Mouse (Mus musculus): ENCODE data around the gene G530012D18Rik.
"Not testable (repeated sequence)": the region's sequence is repeated elsewhere in the genome, so short reads cannot be mapped to it uniquely, and the experiment has no call there.

The G530012D18Rik gene

DNA sequence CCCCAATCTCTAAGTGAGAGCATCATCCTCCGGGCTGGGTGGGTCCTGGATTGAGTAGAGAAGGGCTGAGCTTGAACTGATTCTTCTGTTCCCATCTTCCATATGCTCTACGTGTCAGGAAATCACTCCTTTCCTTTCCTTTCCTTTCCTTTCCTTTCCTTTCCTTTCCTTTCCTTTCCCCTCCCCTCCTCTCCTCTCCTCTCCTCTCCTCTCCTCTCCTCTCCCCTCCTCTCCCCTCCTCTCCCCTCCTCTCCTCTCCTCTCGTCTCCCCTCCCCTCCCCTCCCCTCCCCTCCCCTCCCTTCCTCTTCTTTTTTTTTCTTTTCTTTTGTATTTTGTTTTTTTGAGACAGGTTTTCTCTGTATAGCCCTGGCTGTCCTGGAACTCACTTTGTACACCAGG, at the start of gene G530012D18Rik:
TSS of gene G530012D18Rik (plus strand) at position 301 of the 400 bp plus-strand sequence.
- not testable (repeated sequence) for DNase-seq (ENCODE audit: low read depth, low spot score)

DNA sequence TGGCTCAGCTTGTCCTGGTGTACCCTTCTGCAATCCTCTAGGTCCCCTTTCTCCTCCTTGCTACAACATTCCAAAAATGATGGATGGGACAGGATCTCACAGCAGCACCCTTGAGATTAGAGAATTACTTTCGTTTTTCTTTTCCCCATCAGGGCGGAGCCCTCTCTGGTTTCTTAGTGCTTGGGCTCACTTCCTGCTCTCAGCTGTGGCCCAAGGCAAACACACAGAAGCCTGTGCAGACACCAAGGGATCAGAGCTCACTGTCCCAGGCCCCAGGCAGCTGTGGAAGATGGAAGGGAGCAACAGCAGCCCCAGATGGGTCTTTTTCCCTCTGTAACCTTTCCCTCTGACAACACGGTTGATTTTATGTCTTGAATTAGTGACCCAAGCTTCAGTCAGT, 49.1 kb upstream of the G530012D18Rik start:
- DNase-seq (ENCODE audit: low read depth, low spot score): not testable (repeated sequence)

DNA sequence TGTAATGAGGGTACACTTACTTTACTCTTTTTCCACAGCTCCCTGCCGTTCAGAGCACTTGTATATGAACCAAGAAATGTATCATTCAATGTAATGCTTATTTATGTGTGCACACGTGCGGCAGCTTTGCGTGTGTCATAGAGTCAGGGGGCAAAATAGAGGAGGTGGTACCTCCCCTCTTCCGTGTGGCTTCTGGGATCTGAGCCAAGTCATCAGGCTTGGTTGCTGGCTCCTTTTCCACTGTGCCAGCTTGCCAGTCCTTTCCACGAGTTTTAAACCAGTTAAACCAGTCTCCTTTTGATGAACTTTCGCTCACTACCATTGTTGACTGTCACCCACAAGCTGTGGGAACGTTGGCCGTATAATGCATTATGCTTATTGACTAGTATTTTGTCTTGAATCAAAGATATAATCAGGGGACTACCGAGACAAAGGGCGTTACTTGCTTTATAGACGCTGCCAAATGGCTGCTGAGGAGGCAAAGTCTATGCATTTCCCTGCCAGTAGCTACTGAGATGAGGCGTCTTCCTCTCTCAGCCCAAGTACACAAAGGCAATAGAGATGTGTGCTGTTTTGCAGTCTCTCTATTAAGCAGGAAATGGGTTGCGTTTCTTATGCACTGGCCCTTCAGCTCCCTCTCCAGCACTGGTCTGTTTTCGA, 46.9 kb upstream of the G530012D18Rik start:
- not testable (repeated sequence) for DNase-seq (ENCODE audit: low read depth, low spot score)

DNA sequence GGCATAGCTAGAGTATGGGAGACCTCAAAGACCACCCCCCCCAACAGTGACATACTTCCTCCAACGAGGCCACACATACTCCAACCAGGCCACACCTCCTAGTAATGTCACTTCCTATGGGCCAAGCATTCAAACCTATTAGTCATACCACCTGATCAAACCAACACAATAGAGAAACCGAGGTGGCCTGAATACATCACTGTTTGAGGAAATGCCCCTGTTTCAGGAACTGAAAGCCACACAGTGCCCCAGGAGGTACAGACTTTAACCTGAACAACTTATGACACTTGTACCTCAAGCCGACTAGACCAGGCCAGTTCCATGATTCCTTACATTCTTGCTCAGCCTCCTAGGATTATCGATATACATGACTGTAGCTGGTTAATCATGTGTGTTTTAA, 31.7 kb upstream of the G530012D18Rik start:
- DNase-seq (ENCODE audit: low read depth, low spot score): not testable (repeated sequence)

DNA sequence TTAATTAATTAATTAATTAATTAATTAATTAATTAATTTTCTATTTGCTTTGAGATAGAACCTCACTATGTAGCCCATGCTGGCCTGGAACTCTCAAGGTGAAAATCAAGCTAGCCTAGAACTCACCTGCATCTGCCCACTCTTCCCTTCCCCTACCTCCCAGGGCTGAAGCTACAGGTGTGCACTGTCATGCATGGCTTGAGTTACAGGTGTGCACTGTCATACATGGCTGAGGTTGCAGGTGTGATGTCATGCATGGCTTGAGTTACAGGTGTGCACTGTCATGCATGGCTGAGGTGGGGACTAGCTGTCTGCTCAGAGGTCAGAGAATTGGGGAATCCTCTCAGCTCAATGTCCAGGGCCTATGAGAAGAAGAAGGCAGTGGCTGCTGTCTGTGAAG, 29.0 kb upstream of the G530012D18Rik start:
- not testable (repeated sequence) for DNase-seq (ENCODE audit: low read depth, low spot score)

DNA sequence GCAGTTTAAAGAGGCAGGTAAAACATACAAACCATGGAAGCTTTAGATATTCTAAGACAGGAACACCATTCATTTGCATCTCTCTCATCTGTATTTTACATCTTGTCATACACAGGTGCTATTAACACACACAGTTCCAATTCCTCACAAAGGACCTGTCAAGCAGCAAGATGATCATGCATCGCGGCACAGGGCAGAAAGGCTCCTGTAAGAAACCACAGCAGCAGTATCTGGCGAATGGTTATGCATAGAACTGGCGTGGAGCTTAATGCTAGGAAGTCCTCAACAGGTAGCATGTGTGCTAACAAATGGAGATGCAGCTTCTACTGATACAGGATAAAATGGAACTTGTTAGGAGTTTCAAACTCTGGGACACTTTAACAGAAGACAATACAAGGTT, 20.2 kb upstream of the G530012D18Rik start:
- DNase-seq (ENCODE audit: low read depth, low spot score): not testable (repeated sequence)

DNA sequence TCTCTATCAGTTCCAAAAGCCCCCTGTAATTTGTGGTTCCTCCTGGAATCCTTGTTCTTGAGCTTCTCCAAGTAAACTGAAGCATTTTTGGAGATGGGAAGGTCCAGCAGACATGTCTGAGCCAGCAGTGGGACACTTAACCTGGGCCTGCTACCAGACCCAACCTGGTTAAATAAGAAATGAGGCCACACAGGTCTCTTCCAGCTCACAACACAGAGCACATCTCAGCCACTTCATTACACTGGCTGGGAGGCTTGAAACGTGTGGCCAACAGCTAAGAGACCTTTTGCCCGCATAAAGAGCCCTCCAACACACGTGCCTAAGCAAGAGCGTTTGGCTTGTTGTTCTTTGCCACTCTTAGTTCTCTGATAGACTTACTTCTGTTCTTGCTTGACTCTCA, 1.9 kb upstream of the G530012D18Rik start:
- not testable (repeated sequence) for DNase-seq (ENCODE audit: low read depth, low spot score)

DNA sequence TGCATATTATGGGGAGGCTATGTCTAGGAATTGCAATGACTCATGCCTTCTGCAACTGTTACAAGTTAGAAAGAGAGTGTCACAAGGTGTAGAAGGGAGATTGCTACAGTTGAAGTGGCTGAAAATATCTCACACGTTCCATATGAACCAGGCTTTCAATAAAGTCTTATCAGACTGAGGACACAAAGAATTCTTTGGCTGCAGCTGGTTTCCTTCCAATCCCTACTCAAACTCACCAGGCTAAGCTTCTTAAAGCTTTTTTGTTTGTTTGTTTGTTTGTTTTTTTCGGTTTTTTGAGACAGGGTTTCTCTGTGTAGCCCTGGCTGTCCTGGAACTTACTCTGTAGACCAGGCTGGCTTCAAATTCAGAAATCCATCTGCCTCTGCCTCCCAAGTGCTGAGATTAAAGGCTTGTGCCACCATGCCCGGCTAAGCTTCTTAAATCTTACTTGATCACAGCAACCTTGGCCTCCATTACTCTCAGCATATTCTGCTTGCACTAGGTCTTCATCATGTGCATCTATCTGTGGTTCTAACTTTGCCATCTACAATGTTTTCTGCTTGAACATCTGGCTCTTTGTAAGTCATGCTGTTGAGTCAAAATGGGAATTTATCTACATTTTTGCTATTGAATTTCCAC, 3.0 kb downstream of the G530012D18Rik start:
- DNase-seq (ENCODE audit: low read depth, low spot score): not testable (repeated sequence)

DNA sequence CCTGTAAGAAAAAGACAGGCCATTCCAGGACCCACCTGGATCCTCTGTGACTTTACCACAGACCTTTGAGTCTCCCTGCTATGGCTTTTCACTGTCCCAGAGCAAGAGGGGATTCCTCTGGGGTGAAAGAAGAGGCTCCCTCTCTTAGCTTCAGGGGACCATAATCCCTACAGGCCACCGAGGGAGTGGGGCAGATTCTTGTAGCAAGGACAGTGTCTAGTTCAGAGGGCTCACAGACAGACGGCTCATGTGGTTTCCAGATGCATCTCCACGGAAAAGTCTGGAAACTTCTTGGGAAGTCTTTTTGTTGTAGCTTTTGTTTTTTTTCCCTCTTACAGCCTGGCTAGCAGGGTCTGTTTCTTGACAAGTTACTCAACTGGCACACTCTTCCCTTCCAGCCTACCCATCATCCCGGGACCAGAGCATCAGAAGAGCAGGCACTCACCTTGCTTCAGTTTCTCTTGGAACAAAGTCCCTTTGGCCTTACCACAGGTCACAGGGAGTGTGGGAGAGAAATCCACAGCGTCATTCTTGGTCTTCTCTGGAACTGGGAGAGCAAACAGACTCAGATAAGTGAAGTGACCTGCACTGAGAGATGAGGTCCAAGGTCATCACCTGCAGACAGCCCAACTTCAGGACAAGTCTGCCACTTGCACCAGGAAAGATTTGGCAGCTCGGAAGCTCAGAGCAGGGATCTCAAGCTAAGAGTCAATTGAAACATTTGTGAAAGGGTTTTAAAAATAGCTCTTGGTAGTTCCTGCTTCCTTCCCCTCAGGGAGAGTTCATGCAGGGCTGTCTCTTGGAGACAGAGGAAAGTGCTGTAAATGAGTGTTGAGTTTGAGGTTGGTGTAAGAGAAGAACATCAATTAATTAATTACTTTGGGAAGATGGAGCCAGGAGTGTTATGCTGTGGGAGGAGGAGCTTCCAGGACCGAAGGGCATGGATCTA, 4.0 kb downstream of the G530012D18Rik start:
- not testable (repeated sequence) for DNase-seq (ENCODE audit: low read depth, low spot score)

DNA sequence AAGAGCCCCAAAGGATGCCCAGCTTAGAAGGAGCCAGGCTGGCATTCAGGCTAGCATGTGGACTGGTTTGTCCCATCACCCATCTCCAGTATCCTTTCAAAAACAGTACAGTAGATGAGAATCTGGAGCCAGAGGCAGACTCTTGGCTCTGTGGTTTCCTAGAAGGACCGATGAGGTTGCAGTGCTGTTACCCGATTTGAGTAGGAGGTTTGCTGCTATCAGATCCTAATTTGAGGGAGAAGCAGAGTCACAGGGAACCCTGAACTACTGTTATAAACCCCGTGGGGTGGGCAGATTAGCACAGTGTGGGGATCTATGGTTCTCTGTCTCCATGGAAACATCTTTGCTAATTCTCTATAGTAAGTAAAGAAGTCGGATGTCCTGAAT, 4.7 kb downstream of the G530012D18Rik start:
- not testable (repeated sequence) for DNase-seq (ENCODE audit: low read depth, low spot score)

DNA sequence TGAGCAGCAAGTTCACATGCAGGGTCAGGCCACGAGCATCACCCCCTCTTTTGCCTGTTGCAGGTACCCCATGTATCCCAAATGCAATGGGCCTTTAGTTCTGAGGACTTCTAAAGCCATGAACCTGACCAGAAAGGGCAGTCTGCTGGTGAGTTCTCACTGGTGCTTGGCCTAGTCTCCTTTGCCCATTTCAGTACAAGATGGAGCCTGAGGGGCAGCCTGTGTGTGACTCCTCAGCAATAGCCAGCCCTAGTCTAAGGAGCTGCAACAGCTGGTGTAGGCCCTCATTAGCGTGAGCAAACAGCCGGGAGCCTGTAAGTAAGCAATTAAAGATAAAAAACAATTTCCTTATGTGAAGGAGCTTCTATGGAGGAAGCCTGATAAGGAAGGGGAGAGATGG, 5.1 kb downstream of the G530012D18Rik start:
- DNase-seq (ENCODE audit: low read depth, low spot score): not testable (repeated sequence)

DNA sequence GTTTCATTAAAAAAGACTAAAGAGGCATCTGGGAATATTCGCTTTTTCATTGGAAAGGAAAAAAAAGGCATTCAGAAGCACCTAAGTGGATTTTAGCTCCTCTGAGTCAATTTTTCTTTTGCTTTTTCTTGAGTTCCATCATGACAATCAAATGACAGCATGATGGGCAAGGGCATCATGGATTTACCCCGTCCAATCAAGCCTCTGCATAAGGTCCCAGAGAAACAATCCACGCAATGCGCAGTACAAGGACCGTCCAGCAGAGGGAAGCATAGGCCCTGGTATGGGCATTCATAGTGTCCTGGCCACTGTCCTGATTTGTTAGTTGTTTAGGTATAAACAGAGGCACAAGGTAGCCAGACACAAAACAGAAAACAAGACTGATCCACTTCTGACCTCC, 6.0 kb downstream of the G530012D18Rik start:
- peak; percentile 0 for DNase-seq (ENCODE audit: low read depth, low spot score)

DNA sequence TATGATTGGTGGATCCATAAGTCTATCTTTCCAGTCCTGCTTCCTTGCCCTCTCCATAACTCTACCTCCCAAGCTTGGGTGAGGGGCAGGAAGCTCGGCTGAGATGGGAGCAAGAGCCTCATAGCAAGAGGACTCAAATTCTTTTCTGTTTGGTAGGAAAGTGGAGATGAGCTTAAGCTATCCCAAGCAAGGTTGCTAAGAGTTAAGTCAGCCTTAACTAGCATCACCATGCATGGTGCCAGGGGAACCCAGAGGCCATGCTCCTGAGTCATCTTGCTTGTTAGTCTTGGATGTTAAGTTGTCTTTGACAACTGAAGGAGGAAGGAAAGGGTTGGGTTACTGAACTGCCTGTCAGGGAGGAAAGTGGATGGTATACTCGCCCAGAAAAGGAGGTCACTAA, 13.2 kb downstream of the G530012D18Rik start:
- DNase-seq (ENCODE audit: low read depth, low spot score): not testable (repeated sequence)

DNA sequence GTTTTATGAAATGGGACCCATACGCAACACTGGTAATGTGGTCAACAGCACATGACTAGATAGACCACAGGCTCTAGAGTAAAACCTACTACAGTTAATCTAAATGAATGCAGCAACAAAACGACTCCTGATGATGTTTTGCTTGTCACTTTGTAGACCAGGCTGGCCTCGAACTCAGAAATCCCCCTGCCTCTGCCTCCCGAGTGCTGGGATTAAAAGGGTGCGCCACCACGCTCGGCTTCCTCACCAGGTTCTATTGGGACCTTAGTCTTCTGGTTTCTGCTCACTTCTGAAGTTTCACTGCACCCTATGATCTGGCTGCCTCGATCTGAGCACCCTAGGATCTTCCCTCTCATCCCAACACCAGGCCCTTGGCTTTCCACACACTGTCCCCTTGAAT, 17.1 kb downstream of the G530012D18Rik start:
- not testable (repeated sequence) for DNase-seq (ENCODE audit: low read depth, low spot score)

DNA sequence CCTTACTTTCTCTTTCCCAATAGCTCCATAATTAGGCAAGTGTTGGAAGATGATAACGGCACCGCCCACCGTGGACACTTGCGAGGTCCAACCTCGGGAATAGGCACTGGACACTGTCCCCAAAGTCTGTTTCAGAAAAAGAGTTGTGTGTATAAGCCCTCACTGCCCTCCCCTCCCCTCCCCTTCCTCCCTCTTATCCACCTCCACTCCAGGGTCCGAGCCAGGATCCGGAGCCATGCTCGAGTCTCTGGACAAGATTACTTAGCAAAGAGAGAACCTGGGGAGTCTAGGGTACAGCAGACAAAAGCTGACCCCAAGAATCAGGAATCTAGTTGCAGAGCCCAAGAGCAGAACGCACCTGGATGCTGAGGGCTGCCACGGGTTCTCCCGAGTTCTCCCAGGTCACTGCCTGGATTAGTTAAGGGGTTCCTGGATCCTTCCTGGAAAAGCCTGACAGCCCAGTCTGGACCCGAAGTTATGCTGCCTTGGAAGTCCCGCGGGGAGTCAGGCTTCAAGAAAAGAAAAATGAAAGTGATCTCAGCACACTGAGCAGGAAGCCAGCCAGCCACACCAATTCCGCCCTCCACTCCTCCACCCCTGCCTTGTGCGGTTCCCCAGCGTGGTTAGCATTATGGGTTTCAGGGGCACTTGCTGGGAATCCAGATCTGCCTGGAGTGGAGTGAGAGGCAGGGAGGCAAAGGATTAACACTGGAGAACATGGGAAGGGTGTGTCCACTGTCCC, 23.0 kb downstream of the G530012D18Rik start, which contains the start of gene Sp110:
TSS of gene Sp110 (minus strand) at position 547 of the 742 bp plus-strand sequence.
- not testable (repeated sequence) for DNase-seq (ENCODE audit: low read depth, low spot score)

DNA sequence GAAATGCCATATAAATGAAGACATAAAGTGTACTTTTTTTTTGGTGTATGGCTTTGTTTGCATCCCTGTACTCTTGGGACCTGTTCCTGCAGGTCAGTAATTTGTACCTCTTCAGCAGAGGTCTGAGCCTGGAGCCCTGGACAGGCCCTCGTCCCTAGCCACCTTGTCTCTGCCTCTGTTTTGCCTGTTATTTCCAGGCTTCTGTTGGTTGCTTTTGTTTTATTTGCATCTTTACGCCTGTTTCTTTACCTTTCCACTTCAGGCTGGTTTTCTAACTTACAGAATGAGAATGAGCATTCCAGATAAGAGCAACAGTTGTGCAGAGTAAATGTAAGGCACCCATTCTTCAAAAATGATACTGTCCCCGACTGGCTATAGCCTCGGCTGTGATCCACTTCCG, 24.6 kb downstream of the G530012D18Rik start, which contains the start of gene Sp140:
TSS of gene Sp140 (plus strand) at position 301 of the 400 bp plus-strand sequence.
- not testable (repeated sequence) for DNase-seq (ENCODE audit: low read depth, low spot score)

DNA sequence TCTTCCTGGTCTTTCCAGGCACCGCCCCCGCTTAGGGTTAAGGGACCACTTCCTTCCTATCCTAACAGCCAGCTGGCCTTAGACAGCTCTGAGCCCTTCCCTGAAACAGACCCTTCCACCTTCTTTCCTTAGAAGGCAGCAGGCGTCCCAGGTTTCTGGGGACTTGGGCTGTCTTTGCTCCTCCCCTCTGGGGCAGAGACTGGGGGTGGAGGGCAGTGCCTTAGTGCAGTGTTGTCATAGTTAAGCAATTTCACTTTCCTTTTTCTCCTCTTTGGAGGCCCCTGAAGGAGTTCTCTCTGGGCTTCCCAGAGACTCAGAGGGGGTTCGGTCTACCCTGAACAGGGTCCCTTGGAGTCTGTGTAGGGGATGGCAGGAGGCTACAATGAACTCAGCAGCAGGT, 25.3 kb downstream of the G530012D18Rik start:
- DNase-seq (ENCODE audit: low read depth, low spot score): not testable (repeated sequence)

DNA sequence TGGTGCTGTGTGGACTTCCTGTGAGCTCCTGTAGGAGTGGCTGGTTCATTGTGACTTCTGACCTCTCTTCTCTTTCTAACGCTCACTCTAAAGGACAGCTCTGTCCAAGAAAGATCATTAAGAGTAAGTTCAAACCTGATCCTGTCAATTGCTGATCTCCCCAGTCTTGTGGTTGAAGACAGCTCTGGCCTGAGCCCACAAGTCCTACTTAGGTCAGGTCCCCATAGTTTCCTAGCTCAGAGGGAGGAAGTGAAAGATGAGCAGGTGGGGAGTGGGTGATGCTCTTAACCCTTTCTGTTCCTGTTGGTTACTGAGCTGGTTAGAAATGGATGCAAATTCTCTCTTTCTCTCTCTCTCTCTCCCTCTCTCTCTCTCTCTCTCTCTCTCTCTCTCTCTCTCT, 28.9 kb downstream of the G530012D18Rik start:
- not testable (repeated sequence) for DNase-seq (ENCODE audit: low read depth, low spot score)

DNA sequence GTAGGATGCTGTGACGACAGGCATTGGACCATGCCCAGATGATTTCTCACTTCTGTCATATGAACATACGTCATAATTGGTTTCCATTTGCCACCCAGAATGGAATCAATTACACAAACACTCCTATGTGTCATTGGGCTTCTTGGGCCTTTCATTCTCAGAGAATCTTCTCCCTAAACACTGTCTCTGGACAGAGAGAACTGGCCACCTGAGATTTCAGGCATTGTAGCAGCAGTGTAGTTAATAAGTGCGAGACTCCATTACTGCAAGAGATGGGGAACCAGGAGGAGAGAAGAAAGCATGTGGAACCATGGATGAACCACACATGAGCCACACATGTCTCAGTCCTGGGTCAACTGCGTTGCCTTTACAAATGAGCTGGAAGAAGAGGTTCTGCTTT, 32.9 kb downstream of the G530012D18Rik start:
- not testable (repeated sequence) for DNase-seq (ENCODE audit: low read depth, low spot score)

DNA sequence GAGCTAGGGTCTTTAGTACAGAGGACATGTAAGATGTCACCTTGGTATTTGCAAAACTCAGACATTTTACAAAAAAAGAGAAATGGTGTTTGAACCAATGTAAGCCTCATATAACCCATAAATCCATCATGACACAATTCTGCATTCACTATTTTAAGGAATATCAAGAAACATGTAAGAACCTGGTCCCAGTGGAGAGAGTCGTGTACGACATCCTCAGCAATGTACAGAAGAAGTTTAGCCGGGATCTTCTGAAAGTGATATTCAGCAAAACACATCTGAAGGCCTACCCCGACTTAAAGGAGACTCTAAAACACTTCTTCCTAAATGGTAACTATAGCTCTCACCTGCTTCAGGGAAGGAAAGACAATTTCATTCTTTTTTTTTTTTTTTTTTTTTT, 35.1 kb downstream of the G530012D18Rik start:
- not testable (repeated sequence) for DNase-seq (ENCODE audit: low read depth, low spot score)

DNA sequence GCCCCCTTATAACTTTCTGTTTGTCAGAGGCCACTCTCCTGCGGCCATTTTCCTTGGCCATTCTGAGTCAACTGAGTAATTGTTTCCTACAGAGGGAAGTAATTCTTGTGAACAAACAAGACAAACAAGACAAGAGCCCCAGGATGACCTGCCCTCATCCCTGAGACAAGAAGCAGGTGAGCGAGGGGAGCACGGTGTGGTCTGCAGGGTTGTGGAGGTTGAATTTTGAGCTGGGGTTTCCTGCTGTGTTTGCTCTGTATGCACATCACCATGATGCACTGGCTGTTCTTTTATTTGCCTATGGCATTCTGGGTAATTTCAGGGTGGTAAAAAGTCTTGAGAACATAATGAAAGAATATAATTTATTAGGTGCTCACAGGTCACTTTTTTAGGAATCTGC, 39.6 kb downstream of the G530012D18Rik start:
- DNase-seq (ENCODE audit: low read depth, low spot score): not testable (repeated sequence)

Data from retina, adult 2 months (tissue).